Mouse (Mus musculus): ENCODE data around the gene Cacng3. TPM values are rescaled to one million over a fixed set of nuclear protein-coding genes. Genes with fewer than 3 reads are reported as not detected.

Cacng3 gene
- total RNA-seq (2021) = 100 to 1,000 TPM; 145 to 147 TPM

GRCm38 (mm10) chr7:122670442-122670872, at the start of gene Cacng3:
Cacng3 (plus strand) TSS chr7:122670492.
- intact Hi-C loops (cut with DNase I) = loop anchor here (2.0 to 5.0 kb wide), 4 partner anchors 88 to 237 kb away; no protein-coding TSS in a partner anchor
- DNase-seq (ENCODE audit: low spot score in 2 of 2) = no peak

GRCm38 (mm10) chr7:122622125-122622774, 48.0 kb upstream of the Cacng3 start:
- intact Hi-C loops (cut with DNase I) = no loop called here
- DNase-seq (ENCODE audit: low spot score in 2 of 2) = no peak

- intact Hi-C loops (cut with DNase I) = no loop called here
- DNase-seq (ENCODE audit: low spot score in 2 of 2) = no peak
These were observed 46.5 kb upstream of the Cacng3 start for GRCm38 (mm10) chr7:122623753-122624152.

- intact Hi-C loops (cut with DNase I) = loop anchor here (5.0 kb wide), 1 partner anchor 46 kb away; no protein-coding TSS in a partner anchor
- DNase-seq (ENCODE audit: low spot score in 2 of 2) = no peak
These were observed 42.2 kb upstream of the Cacng3 start for GRCm38 (mm10) chr7:122628050-122628449.

- no peak for DNase-seq (ENCODE audit: low spot score in 2 of 2)
- intact Hi-C loops (cut with DNase I) = no loop called here
These were observed 39.9 kb upstream of the Cacng3 start for GRCm38 (mm10) chr7:122630386-122630785.

GRCm38 (mm10) chr7:122631151-122631550, 39.1 kb upstream of the Cacng3 start:
- intact Hi-C loops (cut with DNase I) = no loop called here
- DNase-seq (ENCODE audit: low spot score in 2 of 2) = no peak

GRCm38 (mm10) chr7:122632946-122633345, 37.3 kb upstream of the Cacng3 start:
- intact Hi-C loops (cut with DNase I) = no loop called here
- DNase-seq (ENCODE audit: low spot score in 2 of 2) = no peak

- no peak for DNase-seq (ENCODE audit: low spot score in 2 of 2)
- intact Hi-C loops (cut with DNase I) = no loop called here
These were observed 36.8 kb upstream of the Cacng3 start for GRCm38 (mm10) chr7:122633463-122633862.

- intact Hi-C loops (cut with DNase I) = no loop called here
- DNase-seq (ENCODE audit: low spot score in 2 of 2) = peak; percentile 57 to 59
These were observed 26.6 kb upstream of the Cacng3 start for GRCm38 (mm10) chr7:122643676-122644075.

- DNase-seq (ENCODE audit: low spot score in 2 of 2) = peak; percentile 69 to 73
- intact Hi-C loops (cut with DNase I) = no loop called here
These were observed 21.0 kb upstream of the Cacng3 start for GRCm38 (mm10) chr7:122649306-122649705.

- intact Hi-C loops (cut with DNase I) = no loop called here
- DNase-seq (ENCODE audit: low spot score in 2 of 2) = no peak
These were observed 17.8 kb upstream of the Cacng3 start for GRCm38 (mm10) chr7:122652523-122652922.

GRCm38 (mm10) chr7:122656671-122657070, 13.6 kb upstream of the Cacng3 start:
- DNase-seq (ENCODE audit: low spot score in 2 of 2) = no peak
- intact Hi-C loops (cut with DNase I) = no loop called here

GRCm38 (mm10) chr7:122657423-122658126, 12.7 kb upstream of the Cacng3 start:
- no peak for DNase-seq (ENCODE audit: low spot score in 2 of 2)
- intact Hi-C loops (cut with DNase I) = no loop called here

GRCm38 (mm10) chr7:122665311-122666049, 4.8 kb upstream of the Cacng3 start:
- intact Hi-C loops (cut with DNase I) = no loop called here
- no peak for DNase-seq (ENCODE audit: low spot score in 2 of 2)

- intact Hi-C loops (cut with DNase I) = no loop called here
- no peak for DNase-seq (ENCODE audit: low spot score in 2 of 2)
These were observed 2.4 kb upstream of the Cacng3 start for GRCm38 (mm10) chr7:122667903-122668302.

- DNase-seq (ENCODE audit: low spot score in 2 of 2) = peak; percentile 83 to 87
- intact Hi-C loops (cut with DNase I) = loop anchor here (1.0 to 5.0 kb wide), 5 partner anchors 57 to 236 kb away; no protein-coding TSS in a partner anchor
These were observed 765 bp downstream of the Cacng3 start for GRCm38 (mm10) chr7:122670873-122671641.

GRCm38 (mm10) chr7:122672981-122673380, 2.7 kb downstream of the Cacng3 start:
- peak; percentile 38 to 60 for DNase-seq (ENCODE audit: low spot score in 2 of 2)
- intact Hi-C loops (cut with DNase I) = loop anchor here (5.0 kb wide), 3 partner anchors 91 to 234 kb away; no protein-coding TSS in a partner anchor

GRCm38 (mm10) chr7:122675207-122675606, 4.9 kb downstream of the Cacng3 start:
- peak in 1 of 2 experiments; percentile 23 for DNase-seq (ENCODE audit: low spot score in 2 of 2)
- intact Hi-C loops (cut with DNase I) = loop anchor here (5.0 kb wide), 1 partner anchor 247 kb away; no protein-coding TSS in a partner anchor

GRCm38 (mm10) chr7:122701751-122702150, 31.5 kb downstream of the Cacng3 start:
- DNase-seq (ENCODE audit: low spot score in 2 of 2) = peak; percentile 34 to 51
- intact Hi-C loops (cut with DNase I) = no loop called here
